Mouse (Mus musculus): Measurements from ENCODE around the gene Adam12.

Gene Adam12

GRCm38 (mm10) chr7:134081307-134082072, 150.5 kb downstream of the Adam12 start:
- no peak for DNase-seq (ENCODE audit: low read depth, low spot score)

- DNase-seq (ENCODE audit: low read depth, low spot score), result no peak
Observed at GRCm38 (mm10) chr7:134079980-134080725, 151.8 kb downstream of the Adam12 start.

- DNase-seq (ENCODE audit: low read depth, low spot score), result no peak
Observed at GRCm38 (mm10) chr7:134077684-134078083, 154.3 kb downstream of the Adam12 start.

GRCm38 (mm10) chr7:134073011-134073410, 158.9 kb downstream of the Adam12 start:
- no peak for DNase-seq (ENCODE audit: low read depth, low spot score)

GRCm38 (mm10) chr7:134071153-134071885, 160.6 kb downstream of the Adam12 start:
- DNase-seq (ENCODE audit: low read depth, low spot score), result no peak

GRCm38 (mm10) chr7:134062629-134063028, 169.3 kb downstream of the Adam12 start:
- no peak for DNase-seq (ENCODE audit: low read depth, low spot score)

- DNase-seq (ENCODE audit: low read depth, low spot score), result no peak
Observed at GRCm38 (mm10) chr7:134052486-134052885, 179.5 kb downstream of the Adam12 start.

- no peak for DNase-seq (ENCODE audit: low read depth, low spot score)
Observed at GRCm38 (mm10) chr7:134050371-134050770, 181.6 kb downstream of the Adam12 start.

- no peak for DNase-seq (ENCODE audit: low read depth, low spot score)
Observed at GRCm38 (mm10) chr7:134046376-134046775, 185.6 kb downstream of the Adam12 start.

GRCm38 (mm10) chr7:134043576-134043975, 188.4 kb downstream of the Adam12 start:
- no peak for DNase-seq (ENCODE audit: low read depth, low spot score)

GRCm38 (mm10) chr7:134042614-134043013, 189.3 kb downstream of the Adam12 start:
- no peak for DNase-seq (ENCODE audit: low read depth, low spot score)

GRCm38 (mm10) chr7:134033939-134034338, 198.0 kb downstream of the Adam12 start:
- no peak for DNase-seq (ENCODE audit: low read depth, low spot score)

- no peak for DNase-seq (ENCODE audit: low read depth, low spot score)
Observed at GRCm38 (mm10) chr7:134032959-134033366, 199.0 kb downstream of the Adam12 start.

- DNase-seq (ENCODE audit: low read depth, low spot score), result no peak
Observed at GRCm38 (mm10) chr7:134031787-134032186, 200.2 kb downstream of the Adam12 start.

GRCm38 (mm10) chr7:134031256-134031655, 200.7 kb downstream of the Adam12 start:
- no peak for DNase-seq (ENCODE audit: low read depth, low spot score)

- DNase-seq (ENCODE audit: low read depth, low spot score), result no peak
Observed at GRCm38 (mm10) chr7:134028281-134028830, 203.6 kb downstream of the Adam12 start.

GRCm38 (mm10) chr7:134027020-134027415, 204.9 kb downstream of the Adam12 start:
- DNase-seq (ENCODE audit: low read depth, low spot score), result peak; percentile 23

- DNase-seq (ENCODE audit: low read depth, low spot score), result no peak
Observed at GRCm38 (mm10) chr7:134026200-134027019, 205.5 kb downstream of the Adam12 start.

- DNase-seq (ENCODE audit: low read depth, low spot score), result peak; percentile 92
Observed at GRCm38 (mm10) chr7:134022157-134022885, 209.6 kb downstream of the Adam12 start.

GRCm38 (mm10) chr7:134015226-134015625, 216.7 kb downstream of the Adam12 start:
- DNase-seq (ENCODE audit: low read depth, low spot score), result no peak

Data from ZHBTc4 (cell line).